Mouse (Mus musculus) heart, postnatal 0 days (tissue): Measurements from ENCODE around the gene Zfp867.

Experiments used
- CTCF ChIP-seq: IDR thresholded peaks from 2 replicates; pipeline ENCODE4 v1.5.1; 2016; ENCODE audit warnings: antibody characterized with exemption, control low read depth, low read depth
- EP300 ChIP-seq: IDR thresholded peaks from 2 replicates; pipeline ENCODE4 v1.6.1; 2016; ENCODE audit warnings: antibody characterized with exemption, low read depth

DNA sequence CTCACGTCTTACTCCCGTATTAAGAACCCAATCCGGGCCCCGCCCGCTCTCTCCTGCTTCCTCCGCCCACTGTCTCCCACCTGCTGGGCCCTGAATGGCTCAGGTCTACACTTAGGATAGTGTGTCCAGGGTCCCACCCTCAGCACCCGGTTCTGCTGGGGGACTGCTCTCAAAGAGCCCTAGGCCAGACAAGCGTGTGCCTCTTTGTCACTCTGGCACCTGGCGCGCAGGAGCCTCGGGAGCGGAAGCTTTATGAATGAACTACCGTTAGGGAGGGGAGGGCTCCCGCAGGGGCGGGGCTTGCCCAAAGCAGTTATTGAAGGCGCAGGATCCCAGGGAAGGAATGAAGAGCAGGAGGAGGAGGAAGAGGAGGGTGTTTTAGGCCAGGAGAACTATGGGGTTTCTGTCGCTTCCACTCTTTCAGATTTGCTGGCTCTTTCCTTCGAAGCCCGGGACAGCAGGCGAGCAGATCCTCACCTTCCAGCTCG lies 33.1 kb upstream of the Zfp867 start:
- TF ChIP-seq CTCF = no peak
- no peak for TF ChIP-seq EP300
